Mouse (Mus musculus): Measurements from ENCODE around the gene Usp6nl. TPM values are rescaled to one million over a fixed set of nuclear protein-coding genes. Genes with fewer than 3 reads are reported as not detected.

The Usp6nl gene
- total RNA-seq, 1 experiment from 2014 or later: 31.7 TPM

GRCm38 (mm10) chr2:6328927-6329326 is 6.5 kb downstream of the Usp6nl start:
- ATAC-seq (ENCODE audit: extremely low read depth, insufficient number of reproducible peaks, low FRiP score, poor library complexity, severe bottlenecking): no peak

DNA sequence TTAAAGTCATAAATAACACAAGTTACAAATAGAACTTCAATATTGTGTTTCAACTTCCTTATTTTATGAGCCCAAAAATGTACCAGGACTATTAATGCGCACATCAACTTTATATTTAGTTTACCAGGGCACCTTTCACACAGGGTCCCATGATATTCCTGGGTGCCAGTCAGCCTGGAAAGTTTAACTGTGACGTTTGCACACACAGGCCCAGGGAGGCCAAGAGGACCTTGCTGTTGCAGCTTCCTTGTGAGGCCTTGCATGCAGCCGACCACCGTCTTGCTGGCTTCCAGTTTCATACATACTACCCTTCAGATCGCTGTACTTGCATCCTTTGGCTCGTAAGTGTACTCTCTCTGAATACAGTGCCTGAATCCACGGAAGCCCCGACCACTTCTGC is 8.3 kb downstream of the Usp6nl start:
- ATAC-seq (ENCODE audit: extremely low read depth, insufficient number of reproducible peaks, low FRiP score, poor library complexity, severe bottlenecking): 0 out of 2 replicates have a peak, but pooled peaks have one; percentile 8

DNA sequence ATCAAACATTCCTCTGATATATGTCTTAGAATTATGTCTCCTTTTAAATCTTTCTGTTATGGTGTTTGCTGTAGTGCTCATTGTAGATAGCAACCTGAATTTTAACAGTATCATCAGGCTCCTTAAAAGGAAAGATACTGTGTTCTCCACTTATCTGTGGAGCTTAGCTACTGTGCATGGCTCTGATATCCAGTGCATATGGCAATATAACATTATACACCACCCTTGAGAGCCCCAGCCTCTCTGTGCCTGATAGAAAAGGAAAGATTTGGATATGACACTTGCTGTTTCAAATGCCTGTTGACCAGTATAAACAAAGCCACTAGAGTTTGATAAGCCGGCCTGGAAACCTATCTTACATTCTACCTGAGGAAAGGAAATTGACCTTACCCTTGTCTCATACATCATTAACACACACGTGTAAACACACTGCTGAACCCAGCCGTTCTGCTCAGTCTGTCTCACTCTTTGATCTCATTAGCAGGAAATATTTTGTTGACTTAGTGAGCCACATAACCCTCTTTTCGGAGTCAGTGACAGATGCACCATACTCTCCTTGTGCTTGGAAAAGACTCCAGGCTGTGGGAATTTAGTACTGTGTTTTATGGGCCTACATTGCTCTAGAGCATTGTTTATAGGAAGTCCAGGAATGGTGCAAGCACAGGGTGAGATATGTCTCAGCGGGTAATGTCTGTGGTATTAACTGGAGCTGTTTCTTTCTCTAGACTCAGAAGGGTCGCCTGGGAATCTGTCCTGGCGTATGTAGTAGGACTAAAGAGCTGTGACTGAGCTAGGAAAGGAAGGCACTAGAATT is 9.1 kb downstream of the Usp6nl start:
- no peak for ATAC-seq (ENCODE audit: extremely low read depth, insufficient number of reproducible peaks, low FRiP score, poor library complexity, severe bottlenecking)

DNA sequence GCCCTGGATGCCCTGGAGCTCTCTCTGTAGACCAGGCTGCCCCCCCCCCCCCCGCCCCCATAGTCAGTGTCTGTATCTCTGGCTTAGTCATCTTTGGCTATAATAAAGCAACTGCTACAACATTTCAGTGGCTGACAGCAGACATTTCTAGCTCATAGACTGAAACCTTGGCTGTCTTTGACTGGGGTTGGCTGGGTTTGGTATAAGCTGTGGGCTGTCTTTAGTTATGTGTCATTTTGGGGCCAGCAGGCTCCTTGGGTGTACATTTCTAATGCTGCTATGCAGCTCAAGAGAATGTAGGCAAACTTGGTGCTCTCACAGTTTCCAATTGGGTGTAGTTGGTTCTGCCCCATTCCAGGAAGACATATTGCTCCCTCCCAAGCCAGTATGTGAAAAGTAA is 11.1 kb downstream of the Usp6nl start:
- no peak for ATAC-seq (ENCODE audit: extremely low read depth, insufficient number of reproducible peaks, low FRiP score, poor library complexity, severe bottlenecking)

DNA sequence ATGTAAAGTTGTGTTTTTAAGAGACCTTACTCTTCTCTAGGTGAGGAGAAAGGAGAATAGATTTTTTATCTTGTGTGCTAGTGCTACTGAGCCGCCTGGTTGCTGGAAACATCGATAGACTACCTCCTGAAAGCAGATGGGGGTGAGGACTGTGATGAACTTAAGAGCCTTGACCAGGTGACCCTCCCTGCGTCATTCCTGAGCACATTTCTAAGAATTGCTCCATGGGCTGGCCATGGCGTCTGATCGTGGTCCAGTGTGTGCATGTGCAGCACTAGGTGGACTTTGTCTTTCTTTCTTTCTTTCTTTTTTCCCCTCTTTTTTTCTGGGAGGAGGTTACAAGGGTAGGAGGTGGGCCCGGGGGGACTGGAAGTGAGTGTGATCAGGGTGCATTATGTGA is 11.5 kb downstream of the Usp6nl start:
- no peak for ATAC-seq (ENCODE audit: extremely low read depth, insufficient number of reproducible peaks, low FRiP score, poor library complexity, severe bottlenecking)

DNA sequence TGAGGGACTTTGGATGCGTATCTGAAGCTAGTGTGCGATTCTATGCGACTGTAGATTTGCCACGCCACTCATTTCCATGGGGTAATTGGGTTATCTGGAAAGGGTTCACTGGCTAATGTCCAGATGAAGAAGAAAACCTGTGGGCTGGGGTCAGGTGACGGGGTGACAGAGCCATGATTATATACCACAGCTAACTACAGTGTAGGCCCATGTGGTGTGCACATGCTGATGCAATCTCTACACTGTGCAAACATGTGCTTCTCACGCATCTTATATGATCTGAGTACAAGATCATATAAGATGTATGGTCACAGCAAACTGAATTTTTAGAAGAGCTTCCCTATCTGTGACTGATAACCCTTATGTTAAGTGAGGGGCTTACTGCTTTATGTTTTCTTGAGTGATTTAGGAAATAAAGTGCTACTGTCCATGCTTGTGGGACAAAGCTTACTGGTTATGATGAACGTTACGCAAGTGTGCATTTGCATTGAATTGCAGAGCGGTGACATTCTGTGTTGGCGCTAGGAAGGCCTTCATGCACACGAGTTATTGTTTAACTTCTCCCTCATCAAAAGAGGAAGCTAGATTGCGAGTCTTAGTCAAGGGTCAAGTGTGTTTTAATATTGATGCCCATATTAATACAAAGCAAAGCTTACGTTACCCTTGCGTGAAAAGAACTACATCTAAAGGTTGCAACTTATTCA is 12.7 kb downstream of the Usp6nl start:
- no peak for ATAC-seq (ENCODE audit: extremely low read depth, insufficient number of reproducible peaks, low FRiP score, poor library complexity, severe bottlenecking)

DNA sequence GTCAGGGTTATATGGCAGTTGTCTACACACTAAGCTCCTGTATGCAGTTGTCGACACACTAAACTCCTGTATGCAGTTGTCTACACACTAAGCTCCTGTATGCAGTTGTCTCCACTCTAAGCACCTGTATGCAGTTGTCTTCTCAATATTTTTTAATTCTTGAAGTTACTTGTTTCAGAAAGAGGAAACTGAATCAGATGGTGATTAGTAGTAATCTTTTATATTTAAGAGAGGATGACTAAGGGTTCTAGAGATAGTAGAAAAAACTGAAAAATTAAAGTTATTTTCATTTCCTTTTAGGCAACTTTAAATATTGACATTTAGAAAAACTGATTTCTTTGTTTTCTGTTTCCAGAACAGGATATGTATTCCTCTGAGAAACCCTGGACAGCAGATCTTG is 13.5 kb downstream of the Usp6nl start:
- no peak for ATAC-seq (ENCODE audit: extremely low read depth, insufficient number of reproducible peaks, low FRiP score, poor library complexity, severe bottlenecking)

DNA sequence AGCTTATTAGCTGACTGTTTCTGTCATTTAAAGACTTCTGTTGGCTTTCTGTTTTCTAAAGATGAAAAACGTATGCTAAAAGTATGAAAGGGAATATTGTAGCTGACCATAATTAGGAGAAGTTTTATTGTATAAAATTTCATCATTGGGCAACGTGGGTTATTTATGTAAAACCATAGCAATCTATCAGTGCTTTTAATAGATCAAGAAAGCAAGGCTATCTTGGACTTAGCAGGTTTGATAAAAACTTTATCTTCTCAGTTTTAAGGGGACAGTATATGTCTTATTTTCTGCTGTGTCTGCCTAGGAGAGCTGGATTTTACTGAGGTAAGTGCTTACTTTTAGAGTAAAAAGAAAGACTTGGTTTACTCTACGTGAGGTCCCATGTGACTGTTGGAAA is 14.2 kb downstream of the Usp6nl start:
- no peak for ATAC-seq (ENCODE audit: extremely low read depth, insufficient number of reproducible peaks, low FRiP score, poor library complexity, severe bottlenecking)

DNA sequence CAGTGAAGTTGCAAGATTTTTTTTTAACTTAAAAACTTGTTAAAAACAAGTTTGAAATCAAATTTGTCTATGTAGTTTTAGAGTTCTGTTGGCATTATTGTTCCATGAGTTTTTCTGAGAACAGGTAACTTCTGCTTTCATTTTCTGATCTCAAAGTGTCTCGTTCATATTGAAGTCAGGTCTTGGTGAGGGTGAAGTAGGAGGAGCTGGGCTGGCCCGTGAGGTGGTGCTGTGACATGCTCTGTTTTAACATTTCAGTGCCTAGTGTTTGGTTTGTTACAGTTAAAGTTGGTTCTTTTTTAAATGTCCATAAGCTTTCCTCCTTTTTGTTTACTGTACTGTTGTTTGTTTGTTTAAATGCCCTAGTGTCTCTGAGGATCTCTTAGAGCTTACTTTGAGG is 15.0 kb downstream of the Usp6nl start:
- ATAC-seq (ENCODE audit: extremely low read depth, insufficient number of reproducible peaks, low FRiP score, poor library complexity, severe bottlenecking): peak; percentile 78

DNA sequence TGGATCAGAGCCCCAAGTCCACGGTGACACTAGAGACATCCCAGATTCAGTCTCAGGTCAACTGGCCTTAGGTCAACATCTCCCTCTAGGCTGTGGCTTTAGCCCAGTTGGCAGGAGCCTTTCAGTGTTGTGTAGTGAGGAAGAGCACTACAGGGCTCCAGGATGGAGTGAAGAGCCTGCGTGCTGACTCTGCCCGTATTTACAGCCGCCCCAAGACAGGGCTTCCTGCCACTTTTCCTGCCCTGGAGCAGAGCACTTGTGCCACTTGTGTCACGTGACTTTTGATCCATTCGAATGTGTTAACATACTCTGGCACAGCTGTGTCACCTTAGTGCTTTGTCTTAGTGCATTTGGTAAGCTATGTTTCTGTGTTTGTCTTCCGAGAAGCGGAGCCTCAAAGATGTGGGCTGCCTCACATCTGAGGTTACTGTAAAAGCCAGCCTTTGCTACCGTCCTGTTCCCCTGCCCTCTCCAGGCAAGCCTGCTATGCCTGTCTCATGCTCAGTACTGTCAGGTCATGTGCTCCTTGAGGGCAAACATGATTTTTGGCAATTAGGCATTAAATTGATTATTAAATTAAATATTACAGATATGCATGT is 15.7 kb downstream of the Usp6nl start:
- no peak for ATAC-seq (ENCODE audit: extremely low read depth, insufficient number of reproducible peaks, low FRiP score, poor library complexity, severe bottlenecking)

GRCm38 (mm10) chr2:6340439-6340838 is 18.0 kb downstream of the Usp6nl start:
- ATAC-seq (ENCODE audit: extremely low read depth, insufficient number of reproducible peaks, low FRiP score, poor library complexity, severe bottlenecking): no peak

GRCm38 (mm10) chr2:6341496-6341895 is 19.0 kb downstream of the Usp6nl start:
- no peak for ATAC-seq (ENCODE audit: extremely low read depth, insufficient number of reproducible peaks, low FRiP score, poor library complexity, severe bottlenecking)

- ATAC-seq (ENCODE audit: extremely low read depth, insufficient number of reproducible peaks, low FRiP score, poor library complexity, severe bottlenecking): no peak
Observed at GRCm38 (mm10) chr2:6349256-6350092, 27.0 kb downstream of the Usp6nl start.

- no peak for ATAC-seq (ENCODE audit: extremely low read depth, insufficient number of reproducible peaks, low FRiP score, poor library complexity, severe bottlenecking)
Observed at GRCm38 (mm10) chr2:6350164-6350563, 27.7 kb downstream of the Usp6nl start.

DNA sequence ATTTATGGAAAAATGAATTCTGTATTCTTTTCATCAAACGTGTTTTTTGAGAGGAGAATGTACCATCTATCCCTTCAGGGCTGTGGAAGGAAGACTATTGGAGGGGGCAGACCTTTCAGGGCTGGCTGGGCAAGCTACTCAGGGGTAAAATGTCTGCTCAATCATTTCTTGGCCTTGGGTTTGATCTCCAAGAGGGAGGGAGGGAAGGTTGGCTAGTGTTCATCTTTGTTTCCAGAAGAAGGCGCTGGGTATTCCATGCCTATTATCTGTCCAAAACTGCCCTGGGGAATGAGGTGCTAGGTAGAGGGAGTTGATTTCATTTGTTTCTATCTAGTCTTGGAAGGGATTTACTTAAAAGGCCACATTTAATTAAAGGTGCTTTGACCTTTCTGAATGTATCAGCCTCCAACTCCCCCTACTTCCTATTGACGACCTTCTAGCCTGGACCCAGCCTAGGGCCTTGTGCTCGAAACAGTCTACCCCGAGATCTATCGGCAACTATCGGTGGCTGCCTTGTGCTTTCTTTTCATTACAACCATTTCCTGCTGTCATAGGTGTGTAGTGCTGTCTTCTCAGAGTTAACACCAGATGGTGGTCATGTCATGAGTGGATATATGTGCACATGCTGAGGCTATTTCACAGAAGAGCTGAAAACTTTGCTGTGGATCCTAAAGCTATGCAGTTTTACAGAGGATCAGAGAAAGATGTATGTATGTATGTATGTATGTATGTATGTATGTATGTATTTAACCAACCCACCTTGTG is 28.6 kb downstream of the Usp6nl start:
- ATAC-seq (ENCODE audit: extremely low read depth, insufficient number of reproducible peaks, low FRiP score, poor library complexity, severe bottlenecking): peak; percentile 69; the same call in 1 of the 2 replicates

DNA sequence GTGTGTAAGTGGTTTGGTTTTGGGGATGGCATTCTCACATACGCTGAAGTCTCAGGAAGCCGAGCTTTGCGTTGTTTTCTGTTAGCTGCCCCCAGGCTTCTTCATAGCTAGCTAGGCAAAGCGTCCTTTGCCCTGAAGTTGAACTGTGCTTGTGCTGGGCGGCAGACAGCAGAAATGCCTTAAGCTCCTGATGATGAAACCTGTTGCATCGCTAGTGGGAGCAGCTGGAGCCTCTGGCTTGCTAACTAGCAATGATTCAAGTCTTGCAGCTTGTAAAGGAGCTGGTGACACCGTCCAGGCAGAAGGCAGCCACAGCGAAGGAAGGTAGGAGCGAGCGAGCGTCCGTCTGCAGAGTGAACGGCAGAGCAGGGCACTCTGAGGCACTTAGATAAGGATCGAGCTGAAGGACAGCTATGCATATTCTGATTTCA is 30.1 kb downstream of the Usp6nl start:
- no peak for ATAC-seq (ENCODE audit: extremely low read depth, insufficient number of reproducible peaks, low FRiP score, poor library complexity, severe bottlenecking)

DNA sequence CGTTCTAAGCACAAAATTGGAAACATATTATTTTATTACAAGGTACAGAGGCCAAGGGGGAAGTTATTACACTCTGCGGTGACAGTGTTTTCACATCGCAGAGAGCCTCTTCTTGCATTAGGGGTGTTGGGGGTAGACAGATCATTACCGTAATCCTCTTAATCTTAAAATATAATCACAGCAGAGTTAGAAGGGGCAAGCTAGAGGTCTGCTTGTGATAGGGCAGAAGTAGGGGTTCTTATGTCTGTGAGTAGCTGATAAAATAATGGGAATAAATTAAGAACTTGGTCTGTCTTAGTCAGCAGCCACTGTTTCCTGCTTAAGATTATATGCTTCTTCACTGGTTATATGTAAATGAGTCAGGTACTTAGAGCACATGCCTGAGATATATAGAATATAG is 30.6 kb downstream of the Usp6nl start:
- no peak for ATAC-seq (ENCODE audit: extremely low read depth, insufficient number of reproducible peaks, low FRiP score, poor library complexity, severe bottlenecking)

GRCm38 (mm10) chr2:6357306-6357705 is 34.8 kb downstream of the Usp6nl start:
- ATAC-seq (ENCODE audit: extremely low read depth, insufficient number of reproducible peaks, low FRiP score, poor library complexity, severe bottlenecking): no peak

All from neutrophil, adult 5-6 weeks (primary cell).